Mouse (Mus musculus) heart, embryonic 11.5 days (tissue): ENCODE data around the gene Dhx35. TPM values are rescaled to one million over a fixed set of nuclear protein-coding genes. Genes with fewer than 3 reads are reported as not detected.

Experiments used
- ATAC-seq: fragments of 200-750 bp; cut with Nextera tagmentation; replicated peaks from 2 replicates; pipeline ENCODE4 v1.8.0; 2017; ENCODE audit warnings: moderate library complexity; ENCODE audit not compliant: insufficient number of reproducible peaks, low FRiP score, low TSS enrichment
- H3K27ac ChIP-seq: fragments of 300-500 bp; sonication (generic); 2 replicates; pipeline ENCODE4 v1.5.1; 2014; ENCODE audit warnings: mild to moderate bottlenecking, low read depth, low read length
- H3K27me3 ChIP-seq: fragments of 300-500 bp; sonication (generic); 2 replicates; pipeline ENCODE4 v1.6.1; 2014; ENCODE audit warnings: mild to moderate bottlenecking, low read length, mixed read lengths; ENCODE audit not compliant: control insufficient read depth, insufficient read depth
- H3K36me3 ChIP-seq: fragments of 300-500 bp; sonication (generic); 2 replicates; pipeline ENCODE4 v1.6.1; 2014; ENCODE audit warnings: mild to moderate bottlenecking, low read length, moderate library complexity, mixed read lengths; ENCODE audit not compliant: control insufficient read depth, insufficient read depth
- H3K4me1 ChIP-seq: fragments of 300-500 bp; sonication (generic); 2 replicates; pipeline ENCODE4 v1.6.1; 2014; ENCODE audit warnings: low read length; ENCODE audit not compliant: control insufficient read depth, insufficient read depth
- H3K4me2 ChIP-seq: fragments of 300-500 bp; sonication (generic); 2 replicates; pipeline ENCODE4 v1.6.1; 2014; ENCODE audit warnings: mild to moderate bottlenecking, moderate library complexity
- H3K4me3 ChIP-seq: fragments of 300-500 bp; sonication (generic); 2 replicates; pipeline ENCODE4 v1.5.1; 2014; ENCODE audit warnings: low read depth, low read length
- H3K9ac ChIP-seq: fragments of 300-500 bp; sonication (generic); 2 replicates; pipeline ENCODE4 v1.6.1; 2014; ENCODE audit warnings: mild to moderate bottlenecking, low read depth, low read length, moderate library complexity
- H3K9me3 ChIP-seq: fragments of 300-500 bp; sonication (generic); replicated peaks from 2 replicates; pipeline ENCODE4 v1.6.1; 2016; ENCODE audit warnings: low read length; ENCODE audit not compliant: control insufficient read depth
- WGBS: fragments of 180-500 bp; shearing (Covaris S2); extraction: QIAGEN DNeasy Blood & Tissue Kit; methylation state at CpG from one replicate; pipeline ENCODE4 v1.1.7; 2014; ENCODE audit not compliant: insufficient replicate concordance; 5-methylcytosine and 5-hydroxymethylcytosine counted together
- polyA plus RNA-seq: library from polyadenylated mRNA; unstranded; fragments of >200 nt; fragmentation: Nextera tagmentation; extraction: Ambion mirVana; gene quantifications from 2 replicates; pipeline ENCODE4 v1.2.1, GENCODE M21; 2014

The Dhx35 gene
- polyA plus RNA-seq, 1 experiment from 2014 or later, result 15.3 TPM

GRCm38 (mm10) chr2:158886571-158886970, 92.0 kb downstream of the Dhx35 start:
- Histone ChIP-seq H3K27me3 (no peaks in the 10 kb centered on the region), H3K9ac (no peak overlapping the region), H3K36me3 (no peaks in the 10 kb centered on the region), H3K4me1 (no peaks in the 10 kb centered on the region), H3K27ac (no peak overlapping the region), H3K4me2 (no peak overlapping the region), H3K4me3 (no peak overlapping the region), H3K9me3 (no peaks in the 10 kb centered on the region)
- no peak for ATAC-seq
- 47% methylated on average over 6 of the region's 6 CpGs for WGBS

GRCm38 (mm10) chr2:158888531-158888930, 93.9 kb downstream of the Dhx35 start:
- Histone ChIP-seq H3K4me2 (no peak overlapping the region), H3K4me1 (no peaks in the 10 kb centered on the region), H3K36me3 (no peaks in the 10 kb centered on the region), H3K4me3 (no peak overlapping the region), H3K27ac (no peak overlapping the region), H3K9me3 (no peaks in the 10 kb centered on the region), H3K9ac (no peak overlapping the region), H3K27me3 (no peaks in the 10 kb centered on the region)
- WGBS, result 82% methylated on average over 5 of the region's 5 CpGs
- ATAC-seq, result no peak

GRCm38 (mm10) chr2:158889201-158889600, 94.6 kb downstream of the Dhx35 start:
- no peak overlapping the region for H3K4me3 ChIP-seq
- H3K27me3 ChIP-seq, result no peaks in the 10 kb centered on the region
- H3K4me1 ChIP-seq, result no peaks in the 10 kb centered on the region
- ATAC-seq, result no peak
- H3K27ac ChIP-seq, result no peak overlapping the region
- no peaks in the 10 kb centered on the region for H3K9me3 ChIP-seq
- no peak overlapping the region for H3K9ac ChIP-seq
- WGBS, result 48% methylated on average over 11 of the region's 11 CpGs
- no peaks in the 10 kb centered on the region for H3K36me3 ChIP-seq
- H3K4me2 ChIP-seq, result no peak overlapping the region

GRCm38 (mm10) chr2:158891319-158891718, 96.7 kb downstream of the Dhx35 start:
- no peaks in the 10 kb centered on the region for H3K36me3 ChIP-seq
- no peak for ATAC-seq
- no peaks in the 10 kb centered on the region for H3K27me3 ChIP-seq
- no peak overlapping the region for H3K27ac ChIP-seq
- H3K4me3 ChIP-seq, result no peak overlapping the region
- H3K9me3 ChIP-seq, result no peaks in the 10 kb centered on the region
- H3K4me2 ChIP-seq, result no peak overlapping the region
- H3K9ac ChIP-seq, result no peak overlapping the region
- WGBS, result 80% methylated on average over 4 of the region's 4 CpGs
- no peaks in the 10 kb centered on the region for H3K4me1 ChIP-seq

GRCm38 (mm10) chr2:158893171-158893853, 98.7 kb downstream of the Dhx35 start:
- 0 out of 2 replicates have a peak, but pooled peaks have one; percentile 49 for ATAC-seq
- Histone ChIP-seq H3K4me3 (no peak overlapping the region), H3K27me3 (no peaks in the 10 kb centered on the region), H3K4me2 (no peak overlapping the region), H3K36me3 (no peaks in the 10 kb centered on the region), H3K9ac (no peak overlapping the region), H3K4me1 (no peaks in the 10 kb centered on the region), H3K27ac (no peak overlapping the region), H3K9me3 (no peaks in the 10 kb centered on the region)
- WGBS, result 32% methylated on average over 16 of the region's 16 CpGs

GRCm38 (mm10) chr2:158898469-158899196, 104.0 kb downstream of the Dhx35 start:
- Histone ChIP-seq H3K27ac (no peak overlapping the region), H3K9ac (no peak overlapping the region), H3K9me3 (no peaks in the 10 kb centered on the region), H3K27me3 (0 out of 2 replicates have a peak, but pooled peaks cover 4% of the 10 kb centered on the region), H3K36me3 (no peaks in the 10 kb centered on the region), H3K4me3 (no peak overlapping the region), H3K4me1 (no peaks in the 10 kb centered on the region), H3K4me2 (no peak overlapping the region)
- no peak for ATAC-seq
- WGBS, result 68% methylated on average over 13 of the region's 13 CpGs

Other genes with a start within 250 kb of the Dhx35 start
- gene Slc32a1, start 184.0 kb upstream of the Dhx35 start, polyA plus RNA-seq, result 0.07 and 0.10 TPM in 2 replicates
- 8.7 and 8.8 TPM in 2 replicates for gene Actr5, start 169.9 kb upstream of the Dhx35 start, polyA plus RNA-seq
- gene Ppp1r16b, start 129.4 kb upstream of the Dhx35 start, polyA plus RNA-seq, result 4.5 TPM in 2 replicates
- 50.1 and 54.4 TPM in 2 replicates for gene Fam83d, start 26.7 kb upstream of the Dhx35 start, polyA plus RNA-seq